Mouse (Mus musculus) bone marrow macrophage, adult 2 months (primary cell): ENCODE data around the gene Zdbf2.

Experiments
- CTCF ChIP-seq: IDR thresholded peaks from 2 replicates; pipeline ENCODE4 v1.5.1; 2012; ENCODE audit warnings: low read depth, mild to moderate bottlenecking, low read length, moderate library complexity
- POLR2A ChIP-seq: IDR thresholded peaks from 2 replicates; pipeline ENCODE4 v1.6.1; 2012; ENCODE audit warnings: mild to moderate bottlenecking, low read depth, low read length, borderline replicate concordance

GRCm38 (mm10) chr1:63272741-63273338 lies at the start of gene Zdbf2:
- no peak for TF ChIP-seq CTCF
- TF ChIP-seq POLR2A, result no peak
